Mouse (Mus musculus): ENCODE data around the gene Cmtr1.

Gene Cmtr1

GRCm38 (mm10) chr17:29736448-29737014, 76.1 kb downstream of the Cmtr1 start:
- CTCF ChIA-PET: no interaction called here

- CTCF ChIA-PET: interaction anchor here (0.7 kb wide), 1 partner anchor 9 kb away, joined by 10 read pairs; no protein-coding TSS in a partner anchor
Measured at GRCm38 (mm10) chr17:29737849-29738804, 77.7 kb downstream of the Cmtr1 start.

- CTCF ChIA-PET: interaction anchor here (0.6 kb wide), 1 partner anchor 9 kb away, joined by 10 read pairs; no protein-coding TSS in a partner anchor
Measured at GRCm38 (mm10) chr17:29747466-29747865, 87.1 kb downstream of the Cmtr1 start.

GRCm38 (mm10) chr17:29754510-29754909, 94.1 kb downstream of the Cmtr1 start:
- CTCF ChIA-PET: no interaction called here
